Mouse (Mus musculus) Patski (cell line): ENCODE results near the gene Chad. TPM values are rescaled to one million over a fixed set of nuclear protein-coding genes. Genes with fewer than 3 reads are reported as not detected.
A peak's percentile ranks its signal among the peaks of the same experiment; 100 is the strongest.

Source experiments
- ATAC-seq: fragments of 100-300 bp; one replicate; pipeline ENCODE4 v1.8.0; 2021
- CTCF ChIA-PET: fragments of 350-600 bp; sonication (Branson Sonifier 250); formaldehyde crosslinking; loops from one replicate; lab custom pipeline; 2022; ENCODE audit warnings: inconsistent platforms; lab: Charles Lee
- POLR2A ChIA-PET: fragments of 350-600 bp; sonication (Branson Sonifier 250); formaldehyde crosslinking; loops from one replicate; lab custom pipeline; 2022; ENCODE audit warnings: antibody characterized with exemption, inconsistent platforms; lab: Charles Lee
- DNase-seq: peaks from one replicate; pipeline ENCODE4 v3.0.0-alpha.2; 2011; ENCODE audit warnings: low read depth, low spot score
- H3K27me3 ChIP-seq: fragments of 371-371 bp; one replicate; pipeline ENCODE4 v1.5.1; 2021
- CTCF ChIP-seq: fragments of 100-300 bp; IDR thresholded peaks from one replicate; pipeline ENCODE4 v1.5.1; 2021
- in situ Hi-C: fragments of 300-500 bp; cut with MboI; formaldehyde crosslinking; loops from 3 replicates; pipeline ENCODE4 v1.11.1; 2018; ENCODE audit warnings: low pct_unique_long_range_greater_than_20kb, mixed read lengths
- polyA plus RNA-seq: library from polyadenylated mRNA; unstranded; gene quantifications from one replicate; pipeline ENCODE4 v1.2.3, GENCODE M21; 2021

The Chad gene
- polyA plus RNA-seq, 1 experiment from 2014 or later: 0.04 TPM

DNA sequence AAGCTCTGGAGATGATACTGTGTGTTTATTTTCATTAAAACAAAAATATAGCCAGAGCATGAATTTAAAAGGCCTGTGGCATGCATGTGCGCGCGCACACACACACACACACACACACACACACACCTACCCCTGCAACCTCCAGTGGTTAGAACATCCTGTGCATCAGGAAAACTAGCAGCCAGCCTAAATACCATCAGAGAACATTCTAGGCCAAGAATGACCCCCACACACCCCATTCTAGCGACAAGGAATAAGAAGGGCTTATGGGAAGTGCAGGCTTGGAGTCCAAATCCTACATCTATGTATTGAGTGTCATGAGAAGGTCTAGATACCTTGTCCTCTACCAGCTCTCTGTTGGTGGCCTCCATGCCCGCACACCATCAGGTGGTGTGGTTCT, 1.5 kb upstream of the Chad start:
- CTCF ChIA-PET: no interaction called here
- in situ Hi-C loops: no loop called here
- TF ChIP-seq CTCF: no peak
- DNase-seq (no peak), ATAC-seq (no peak)
- POLR2A ChIA-PET: no interaction called here
- H3K27me3 ChIP-seq: no peaks in the 10 kb centered on the region

DNA sequence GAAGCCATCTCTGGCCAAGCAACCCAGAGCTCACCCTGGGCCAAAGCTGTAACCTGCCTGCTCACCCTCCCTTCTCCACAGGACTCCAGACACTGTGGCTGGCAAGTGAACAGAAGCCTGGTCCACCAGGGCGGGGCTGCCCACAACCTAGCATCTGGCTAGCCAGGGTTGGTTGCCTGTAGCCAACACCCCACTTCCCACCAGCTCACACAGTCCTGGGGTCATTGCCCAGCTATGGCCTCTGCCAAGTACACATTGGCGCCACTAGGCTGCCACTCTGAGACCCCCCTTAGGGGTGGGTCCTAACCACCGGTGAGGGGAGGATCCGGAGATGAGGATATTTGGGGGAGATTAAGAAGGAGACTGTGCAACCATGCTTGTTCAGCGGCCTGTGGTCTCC, 1.0 kb upstream of the Chad start:
- ATAC-seq (no peak), DNase-seq (no peak)
- in situ Hi-C loops: no loop called here
- CTCF ChIA-PET: no interaction called here
- no peak for TF ChIP-seq CTCF
- POLR2A ChIA-PET: no interaction called here
- no peaks in the 10 kb centered on the region for H3K27me3 ChIP-seq

DNA sequence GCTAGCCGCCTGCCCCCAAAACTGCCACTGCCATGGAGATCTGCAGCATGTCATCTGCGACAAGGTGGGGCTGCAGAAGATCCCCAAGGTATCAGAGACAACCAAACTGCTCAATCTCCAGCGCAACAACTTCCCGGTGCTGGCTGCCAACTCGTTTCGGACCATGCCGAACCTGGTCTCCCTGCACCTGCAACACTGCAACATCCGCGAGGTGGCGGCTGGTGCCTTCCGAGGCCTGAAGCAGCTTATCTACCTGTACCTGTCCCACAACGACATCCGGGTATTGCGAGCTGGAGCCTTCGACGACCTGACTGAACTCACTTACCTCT, 268 bp downstream of the Chad start:
- no peak for TF ChIP-seq CTCF
- DNase-seq (no peak), ATAC-seq (no peak)
- H3K27me3 ChIP-seq: no peaks in the 10 kb centered on the region
- in situ Hi-C loops: no loop called here
- ChIA-PET CTCF (interaction anchor here (1.3 kb wide), 1 partner anchor 9 kb away, joined by 5 read pairs; no protein-coding TSS in a partner anchor), POLR2A (no interaction called here)

DNA sequence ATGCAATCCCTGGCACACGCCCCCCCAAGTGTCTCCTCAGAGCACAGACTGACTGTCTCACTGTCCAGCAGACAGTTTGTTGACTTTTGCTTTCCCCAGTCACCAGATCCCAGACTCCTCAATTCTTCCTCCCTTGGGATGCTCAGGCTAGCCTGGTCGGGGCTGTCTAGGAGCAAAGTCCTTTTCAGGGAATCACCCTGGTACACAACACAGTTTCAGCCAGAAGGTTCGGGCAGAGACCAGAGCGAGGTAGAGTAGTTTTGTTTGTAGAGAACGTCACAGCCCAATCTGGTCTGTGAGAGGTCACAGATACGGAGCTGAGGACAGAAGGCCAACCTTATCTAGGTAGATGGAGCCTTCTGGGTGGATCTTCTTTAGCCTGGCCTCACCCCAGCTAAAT, 1.7 kb downstream of the Chad start:
- ChIA-PET POLR2A (no interaction called here), CTCF (no interaction called here)
- in situ Hi-C loops: no loop called here
- ATAC-seq: no peak
- TF ChIP-seq CTCF: no peak
- no peaks in the 10 kb centered on the region for H3K27me3 ChIP-seq
- DNase-seq: no peak

DNA sequence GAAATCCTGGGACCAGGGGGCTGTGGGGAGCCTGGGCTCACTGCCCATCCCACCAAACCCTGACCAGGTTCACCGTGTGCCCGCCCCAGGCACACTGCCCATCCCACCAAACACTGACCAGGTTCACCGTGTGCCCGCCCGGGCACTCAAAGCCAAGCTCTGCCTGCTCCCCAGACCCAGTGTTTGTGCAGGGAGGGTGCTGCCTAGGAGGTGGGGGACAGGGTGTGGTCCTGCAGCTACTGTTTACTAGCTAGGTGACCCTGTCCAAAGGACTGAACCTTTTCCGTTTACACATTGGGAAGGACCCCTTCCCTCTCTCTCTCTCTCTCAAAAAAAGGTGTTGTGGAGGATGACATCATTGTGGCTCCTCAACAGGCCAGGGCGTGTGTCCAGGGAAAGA, 2.5 kb downstream of the Chad start:
- no peak for TF ChIP-seq CTCF
- DNase-seq (no peak), ATAC-seq (no peak)
- POLR2A ChIA-PET: no interaction called here
- in situ Hi-C loops: no loop called here
- CTCF ChIA-PET: no interaction called here
- H3K27me3 ChIP-seq: no peaks in the 10 kb centered on the region

DNA sequence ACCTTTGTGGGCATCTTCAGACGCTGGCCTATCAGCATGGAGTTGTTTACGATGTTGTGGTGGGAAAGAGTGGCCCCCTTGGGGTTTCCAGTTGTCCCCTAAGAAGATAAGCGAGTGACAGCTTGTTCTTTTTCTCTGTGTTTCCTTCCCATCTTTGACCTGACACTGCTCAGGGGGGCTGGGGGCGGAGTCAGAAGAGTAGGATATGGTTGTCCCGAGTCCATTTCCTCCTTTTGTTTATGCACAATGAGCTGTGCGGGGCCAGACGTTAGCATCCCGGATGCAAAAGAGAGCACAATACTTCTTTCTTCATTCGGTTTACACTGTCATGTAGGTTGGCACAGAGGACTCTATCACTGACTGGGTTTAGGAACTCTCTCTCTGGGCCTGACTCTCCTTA, 5.8 kb downstream of the Chad start:
- POLR2A ChIA-PET: interaction anchor here (0.8 kb wide), 1 partner anchor 10 kb away, joined by 3 read pairs; no protein-coding TSS in a partner anchor
- TF ChIP-seq CTCF: no peak
- no peak for DNase-seq
- in situ Hi-C loops: no loop called here
- no peaks in the 10 kb centered on the region for H3K27me3 ChIP-seq
- CTCF ChIA-PET: no interaction called here
- ATAC-seq: no peak

DNA sequence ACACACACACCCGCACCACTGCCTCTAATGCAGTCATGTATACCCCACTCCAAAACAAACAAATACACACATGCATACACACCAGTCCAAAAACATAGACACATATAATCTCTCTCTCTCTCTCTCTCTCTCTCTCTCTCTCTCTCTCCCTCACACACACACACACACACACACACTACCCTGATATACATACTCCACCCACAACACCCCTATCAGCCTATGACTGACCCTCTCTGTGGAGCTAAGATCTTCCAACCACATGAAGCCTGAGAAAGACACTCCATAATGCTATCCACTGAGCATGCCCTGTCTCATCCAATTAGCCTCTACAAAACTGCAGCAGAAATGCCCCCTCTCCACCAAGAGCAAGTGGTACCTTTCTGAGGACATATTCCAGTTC, 7.0 kb downstream of the Chad start:
- ChIA-PET CTCF (no interaction called here), POLR2A (no interaction called here)
- no peak for TF ChIP-seq CTCF
- ATAC-seq: no peak
- DNase-seq: no peak
- in situ Hi-C loops: no loop called here
- no peaks in the 10 kb centered on the region for H3K27me3 ChIP-seq

DNA sequence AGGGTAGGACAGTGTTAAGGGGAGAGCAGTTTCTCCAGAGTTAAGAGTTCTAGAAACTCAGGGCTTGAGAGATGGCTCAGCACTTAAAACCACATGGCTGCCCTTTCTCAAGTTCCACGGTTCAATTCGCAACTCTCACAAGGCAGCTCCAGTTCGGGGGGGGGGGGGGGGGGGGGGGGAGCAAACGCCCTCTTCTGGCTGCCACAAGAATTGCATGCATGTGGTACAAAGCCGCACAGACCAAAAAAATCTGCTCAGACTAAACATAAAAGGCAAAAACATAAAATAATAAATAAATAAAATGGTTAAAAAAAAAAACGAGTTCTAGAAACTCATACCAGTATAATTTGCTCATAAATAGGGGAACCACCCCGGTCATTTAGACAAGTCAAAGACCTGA, 9.7 kb downstream of the Chad start:
- CTCF ChIA-PET: interaction anchor here (0.7 to 2.1 kb wide), 3 partner anchors 9 to 55 kb away, joined by 3 to 5 read pairs (median 3); partner anchors contain the start of genes Chad and Lrrc59
- in situ Hi-C loops: no loop called here
- no peak for ATAC-seq

DNA sequence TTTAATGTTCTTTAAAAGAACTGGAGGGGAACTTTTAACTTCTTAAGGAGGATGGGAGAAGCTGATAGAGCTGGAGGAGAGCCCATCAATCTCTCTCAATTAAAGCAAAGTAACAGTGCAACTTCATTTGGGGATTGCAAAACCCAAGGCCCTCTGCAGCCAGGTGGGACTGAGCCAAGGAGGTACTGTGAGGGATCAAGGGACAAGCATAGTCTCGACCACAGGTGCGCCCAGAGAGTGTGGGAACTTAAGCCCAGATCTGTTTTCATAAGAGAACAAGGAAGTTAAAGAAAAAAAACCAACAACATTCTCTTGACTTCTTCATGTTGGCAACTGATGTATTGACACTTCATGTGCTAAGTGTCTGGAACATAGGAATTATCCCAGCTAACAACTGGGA, 10.2 kb downstream of the Chad start:
- no peaks in the 10 kb centered on the region for H3K27me3 ChIP-seq
- ChIA-PET POLR2A (no interaction called here), CTCF (interaction anchor here (0.7 to 2.1 kb wide), 2 partner anchors 10 to 12 kb away, joined by 3 to 5 read pairs; partner anchors contain the start of gene Chad)
- no peak for ATAC-seq
- in situ Hi-C loops: no loop called here
- no peak for TF ChIP-seq CTCF
- DNase-seq: no peak

More for the DNA sequence above, 9.7 kb downstream of the Chad start:
- POLR2A ChIA-PET: interaction anchor here (0.6 kb wide), 1 partner anchor 180 kb away, joined by 6 read pairs; no protein-coding TSS in a partner anchor
- no peak for DNase-seq
- TF ChIP-seq CTCF: no peak
- no peaks in the 10 kb centered on the region for H3K27me3 ChIP-seq

DNA sequence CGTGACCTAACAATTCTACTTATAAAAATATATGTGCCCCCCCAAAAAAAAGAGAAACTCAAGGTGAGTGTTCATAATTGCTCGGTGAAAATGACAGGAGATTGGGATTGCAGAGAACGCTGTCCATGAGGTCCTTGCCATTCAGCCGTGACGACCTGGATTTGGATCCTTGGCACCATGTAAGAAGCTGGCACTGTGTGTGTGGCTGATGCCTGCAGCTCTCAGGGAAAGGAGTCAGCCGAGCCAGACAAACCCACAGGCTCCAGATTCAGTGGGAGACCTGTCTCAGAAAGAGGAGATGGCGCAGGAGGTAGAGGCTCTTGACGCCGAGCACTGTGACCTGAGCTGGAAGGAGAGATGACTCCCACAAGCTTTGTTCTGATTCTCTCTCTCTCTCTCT, 11.5 kb downstream of the Chad start:
- ATAC-seq (no peak), DNase-seq (no peak)
- ChIA-PET CTCF (no interaction called here), POLR2A (no interaction called here)
- TF ChIP-seq CTCF: no peak
- H3K27me3 ChIP-seq: no peaks in the 10 kb centered on the region
- in situ Hi-C loops: no loop called here

DNA sequence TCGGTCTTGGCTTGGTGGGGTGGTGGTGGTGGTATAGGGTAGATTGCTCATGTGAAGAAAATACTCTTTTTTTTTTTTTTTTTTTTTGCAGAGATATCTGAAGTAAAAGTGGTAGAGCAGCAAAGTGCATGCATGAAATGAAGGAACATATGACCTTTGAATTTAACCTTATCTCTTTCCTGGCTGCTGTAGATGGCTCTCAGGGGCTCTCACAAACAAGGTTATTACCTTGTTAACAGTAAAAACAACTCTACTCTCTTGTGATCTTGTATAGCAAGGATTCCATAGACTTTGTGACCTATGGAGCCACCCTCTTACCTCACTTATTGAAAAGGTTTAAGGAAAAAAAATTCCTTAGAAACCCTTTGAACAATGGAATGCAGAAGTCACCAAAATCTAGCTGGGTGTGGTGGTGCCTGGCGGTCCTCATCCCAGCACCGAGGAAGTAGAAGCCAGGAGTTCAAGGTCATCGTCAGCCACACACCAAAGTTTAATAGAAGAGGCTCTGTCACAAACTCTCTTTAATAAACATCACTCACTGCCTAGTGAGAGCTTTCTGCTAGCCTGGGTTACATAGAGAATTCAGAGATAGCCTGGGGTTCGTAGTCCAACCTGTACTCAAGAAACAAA, 15.4 kb downstream of the Chad start:
- ChIA-PET POLR2A (interaction anchor here (0.7 kb wide), 1 partner anchor 9 kb away, joined by 3 read pairs; no protein-coding TSS in a partner anchor), CTCF (interaction anchor here (0.7 kb wide), 1 partner anchor 137 kb away, joined by 3 read pairs; no protein-coding TSS in a partner anchor)
- H3K27me3 ChIP-seq: no peaks in the 10 kb centered on the region
- ATAC-seq (no peak), DNase-seq (no peak)
- no peak for TF ChIP-seq CTCF
- in situ Hi-C loops: no loop called here

DNA sequence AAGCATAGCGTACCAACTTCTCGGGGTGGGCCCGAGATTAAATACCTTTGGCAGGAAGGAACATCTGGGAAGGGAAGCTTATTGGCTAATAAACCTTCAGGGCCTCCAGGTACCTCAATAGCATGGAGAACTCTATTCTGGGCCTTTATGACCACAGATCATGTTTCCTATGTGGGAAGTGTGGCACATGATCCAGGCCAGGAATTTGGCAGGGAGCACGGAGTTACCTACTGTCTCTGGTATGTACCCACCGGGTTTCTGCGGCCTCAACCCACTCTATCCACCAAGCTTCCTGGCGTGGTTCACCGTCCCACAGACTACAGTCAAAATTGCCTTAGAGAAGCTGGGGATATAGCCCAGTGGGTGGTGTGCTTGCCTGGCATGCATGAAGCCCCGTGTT, 20.2 kb downstream of the Chad start:
- POLR2A ChIA-PET: no interaction called here
- H3K27me3 ChIP-seq: no peaks in the 10 kb centered on the region
- CTCF ChIA-PET: interaction anchor here (1.7 kb wide), 1 partner anchor 15 kb away, joined by 4 read pairs; no protein-coding TSS in a partner anchor
- no peak for TF ChIP-seq CTCF
- ATAC-seq: peak; percentile 57
- peak; percentile 48 for DNase-seq
- in situ Hi-C loops: no loop called here
